ENCODE assay signal across 8 mouse cellular contexts in the genomic region with DNA sequence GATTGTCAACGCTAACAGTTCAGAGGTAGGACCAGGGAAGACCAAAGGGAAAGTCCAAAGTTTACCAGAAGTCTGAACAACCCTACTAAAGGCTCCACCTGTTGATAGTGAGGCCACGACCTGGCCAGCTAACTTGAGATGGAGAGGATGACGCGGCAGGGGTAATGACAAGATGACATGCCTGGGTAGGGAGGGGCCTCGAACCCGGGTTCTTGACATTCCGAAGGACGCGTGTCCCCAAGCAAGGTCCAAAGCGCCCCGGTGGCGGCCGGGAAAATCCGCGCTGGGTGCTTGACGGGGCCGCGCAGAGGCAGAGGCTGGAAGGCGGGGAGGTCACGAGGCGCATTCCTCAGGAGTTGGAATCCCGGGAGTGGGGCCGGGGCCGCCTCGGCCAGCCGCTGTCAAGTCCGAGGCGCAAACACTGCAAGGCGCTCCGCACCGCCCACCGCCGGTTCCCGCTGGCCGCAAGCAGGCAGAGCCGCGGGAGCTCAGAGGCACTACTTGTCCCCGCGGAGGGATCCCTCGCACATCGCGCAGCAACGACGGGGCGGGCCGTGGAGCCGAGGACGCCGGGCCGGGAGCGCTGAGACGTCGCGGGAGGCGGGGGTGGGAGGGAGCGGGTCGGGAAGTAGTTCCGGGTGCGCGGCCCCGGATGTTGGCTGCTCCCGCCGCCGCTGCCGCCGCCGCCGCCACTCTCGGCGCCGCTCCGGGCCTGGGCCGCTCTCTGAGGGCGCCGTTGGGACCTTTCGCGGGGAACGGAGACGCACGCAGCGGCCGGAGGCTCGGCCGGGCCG. TPM values are rescaled to one million over a fixed set of nuclear protein-coding genes. Genes with fewer than 3 reads are reported as not detected.
DNase-seq lines count a peak whose midpoint lies in the region; ATAC-seq lines count a peak whose summit lies in the region.

A gene (minus strand): TSS at position 499 of the 794 bp plus-strand sequence.

- peaks cover 22% of the 10 kb centered on the region for H3K4me1 ChIP-seq in heart, embryonic 10.5 days
- peaks cover 29% of the 10 kb centered on the region for H3K4me1 ChIP-seq in kidney, embryonic 15.5 days

- peak; percentile 89 for ATAC-seq in erythroblast, adult 5-6 weeks (replicated peaks; ENCODE audit: low FRiP score, poor library complexity, severe bottlenecking)
- ATAC-seq in kidney, embryonic 15.5 days (replicated peaks; ENCODE audit: low FRiP score): peak; percentile 93
- peak; percentile 67 for ATAC-seq in monocyte, adult 5-6 weeks (replicated peaks; ENCODE audit: insufficient number of reproducible peaks, low FRiP score, low TSS enrichment, poor library complexity, severe bottlenecking)

- H3K9me3 ChIP-seq in heart, embryonic 10.5 days: no peaks in the 10 kb centered on the region
- H3K9me3 ChIP-seq in kidney, embryonic 15.5 days (replicated peaks): no peaks in the 10 kb centered on the region

- peak within 1 kb of the TSS; percentile 97 for H3K4me3 ChIP-seq in heart, embryonic 10.5 days
- H3K4me3 ChIP-seq in kidney, embryonic 15.5 days (replicated peaks): peak within 1 kb of the TSS; percentile 99

- WGBS in heart, embryonic 10.5 days: under 1% methylated on average over 80 of the region's 85 CpGs
- WGBS in kidney, embryonic 15.5 days: under 1% methylated on average over 79 of the region's 85 CpGs

- peak within 1 kb of the TSS; percentile 99 for H3K27ac ChIP-seq in heart, embryonic 10.5 days
- peak within 1 kb of the TSS; percentile 99 for H3K27ac ChIP-seq in kidney, embryonic 15.5 days

- peak within 1 kb of the TSS; percentile 94 for H3K9ac ChIP-seq in kidney, embryonic 15.5 days

- H3K4me2 ChIP-seq in kidney, embryonic 15.5 days: peak within 1 kb of the TSS; percentile 82

- no peaks in the 10 kb centered on the region for H3K36me3 ChIP-seq in heart, embryonic 10.5 days
- no peaks in the 10 kb centered on the region for H3K36me3 ChIP-seq in kidney, embryonic 15.5 days

- peak; percentile 93 for DNase-seq in B cell, adult 2 months
- DNase-seq in brain, adult 2 months (ENCODE audit: low read depth, low spot score): peak; percentile 99
- peak; percentile 96 for DNase-seq in heart, embryonic 10.5 days (ENCODE audit: low spot score)
- DNase-seq in liver: peak; percentile 93
- peak; percentile 90 to 96 for DNase-seq in spleen, postnatal 4 days (ENCODE audit: low spot score in 2 of 2)

- H3K27me3 ChIP-seq in heart, embryonic 10.5 days (ENCODE audit: insufficient read depth, poor library complexity, severe bottlenecking): no peaks in the 10 kb centered on the region
- H3K27me3 ChIP-seq in kidney, embryonic 15.5 days: no peaks in the 10 kb centered on the region

RNA-seq across cellular contexts. Expression of the gene that starts here (rescaled TPM):
- not detected in 2 replicates for total RNA-seq in erythroblast, adult 5-6 weeks (2015; ENCODE audit: low replicate concordance)
- not detected in 2 replicates for total RNA-seq in erythroblast, adult 5-6 weeks (2017; ENCODE audit: low replicate concordance)
- 3.2 and 4.6 TPM in 2 replicates for polyA plus RNA-seq in heart, embryonic 10.5 days (2016; fragmentation: Nextera tagmentation; extraction: Ambion mirVana)
- polyA plus RNA-seq in kidney, embryonic 15.5 days (2015; fragmentation: Nextera tagmentation; extraction: Ambion mirVana): 3.9 and 5.9 TPM in 2 replicates
- total RNA-seq in monocyte, adult 5-6 weeks (2017): 0.29 to 8.2 TPM (median 5.1 TPM) in 3 replicates

Comparison
In these comparisons a context has a peak if more than half of its experiments do, and no peak if none do; other contexts are left out.
1. Peak in every context shown above with its lines: DNase-seq, ATAC-seq, H3K4me3 ChIP-seq and H3K27ac ChIP-seq.
2. Peak in ATAC-seq in erythroblast, adult 5-6 weeks; RNA of the gene not detected or under 1 TPM.